Mouse (Mus musculus): ENCODE measurements at regions not wholly inside any gene's neighbourhood (a gene's known extent, or its start where the extent isn't known, plus 50 kb on each side); places are given as distances from the start of the nearest gene placed in this dataset.

DNA sequence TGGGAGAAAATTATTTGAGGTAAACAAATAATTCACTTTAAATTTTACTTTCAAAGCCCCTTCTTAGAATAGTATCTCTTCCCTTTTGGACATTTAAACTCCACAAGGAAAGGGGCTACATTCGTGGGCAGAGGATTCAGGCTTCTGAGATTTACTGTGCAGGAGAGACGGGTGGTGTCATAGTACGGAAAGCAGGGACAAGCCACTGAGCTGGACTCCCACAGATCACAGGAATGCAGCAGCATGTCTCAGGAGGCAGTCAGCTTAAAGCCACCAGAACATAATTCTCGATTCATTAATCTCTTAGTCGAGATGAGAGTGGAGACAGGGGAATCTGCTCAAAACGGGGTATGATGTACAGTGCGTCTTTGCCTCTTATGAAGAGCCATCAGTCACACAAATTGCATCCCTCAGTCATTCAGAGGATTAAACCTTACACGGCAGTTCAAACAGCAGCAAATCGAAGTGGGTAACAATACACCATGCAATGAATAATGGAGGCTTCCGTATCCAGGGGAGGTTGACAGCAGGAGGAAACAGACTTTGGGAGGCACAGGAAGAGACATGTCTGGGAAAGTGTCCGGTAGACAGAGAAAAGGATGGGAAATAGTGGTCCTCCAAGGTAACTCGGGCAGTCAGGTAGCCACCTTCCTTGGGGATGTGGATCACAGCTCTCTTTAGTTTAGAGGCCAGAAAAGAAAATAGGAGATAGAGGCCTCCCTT is 487.8 kb upstream of the Adam5 start:
- Histone ChIP-seq H3K27ac (ENCODE audit: low read depth) (no peak overlapping the region), H3K9me3 (replicated peaks; ENCODE audit: control insufficient read depth, low read length) (no peaks in the 10 kb centered on the region), H3K36me3 (replicated peaks; ENCODE audit: control insufficient read depth, insufficient read depth, low read length) (no peaks in the 10 kb centered on the region), H3K4me1 (ENCODE audit: control insufficient read depth, insufficient read depth) (no peaks in the 10 kb centered on the region), H3K27me3 (ENCODE audit: control insufficient read depth, insufficient read depth, low read length) (no peaks in the 10 kb centered on the region), H3K4me3 (ENCODE audit: low read depth, low read length) (no peak overlapping the region), H3K4me2 (ENCODE audit: low read depth, low read length) (no peak overlapping the region), H3K9ac (replicated peaks; ENCODE audit: low read depth, low read length) (no peak overlapping the region)
- no peak for DNase-seq (ENCODE audit: low spot score)
- no peak for TF ChIP-seq EP300 (IDR thresholded peaks at IDR 0.05; ENCODE audit: low read depth)
- no peak for TF ChIP-seq CTCF (IDR thresholded peaks at IDR 0.05; ENCODE audit: low read depth)
- WGBS, result 46% methylated on average over 12 of the region's 12 CpGs
- no peak for ATAC-seq (ENCODE audit: insufficient read depth, low read depth)

- H3K9me3 ChIP-seq (replicated peaks; ENCODE audit: control insufficient read depth, low read length), result no peaks in the 10 kb centered on the region
- DNase-seq (ENCODE audit: low spot score), result no peak
- no peak for TF ChIP-seq CTCF (IDR thresholded peaks at IDR 0.05; ENCODE audit: low read depth)
- H3K36me3 ChIP-seq (replicated peaks; ENCODE audit: control insufficient read depth, insufficient read depth, low read length), result no peaks in the 10 kb centered on the region
- peaks cover 8% of the 10 kb centered on the region for H3K4me1 ChIP-seq (ENCODE audit: control insufficient read depth, insufficient read depth)
- no peak overlapping the region for H3K4me2 ChIP-seq (ENCODE audit: low read depth, low read length)
- H3K27ac ChIP-seq (ENCODE audit: low read depth), result no peak overlapping the region
- no peak overlapping the region for H3K9ac ChIP-seq (replicated peaks; ENCODE audit: low read depth, low read length)
- WGBS, result 81% methylated on average over 4 of the region's 4 CpGs
- no peak overlapping the region for H3K4me3 ChIP-seq (ENCODE audit: low read depth, low read length)
- H3K27me3 ChIP-seq (ENCODE audit: control insufficient read depth, insufficient read depth, low read length), result no peaks in the 10 kb centered on the region
- no peak for ATAC-seq (ENCODE audit: insufficient read depth, low read depth)
These were observed 483.8 kb upstream of the Adam5 start for GRCm38 (mm10) chr8:25307956-25308355.

GRCm38 (mm10) chr8:25307511-25307910 is 483.3 kb upstream of the Adam5 start:
- no peaks in the 10 kb centered on the region for H3K36me3 ChIP-seq (replicated peaks; ENCODE audit: control insufficient read depth, insufficient read depth, low read length)
- DNase-seq (ENCODE audit: low spot score) (no peak), ATAC-seq (ENCODE audit: insufficient read depth, low read depth) (no peak)
- no peak overlapping the region for H3K4me3 ChIP-seq (ENCODE audit: low read depth, low read length)
- 75% methylated on average over 11 of the region's 11 CpGs for WGBS
- H3K27ac ChIP-seq (ENCODE audit: low read depth), result 0 out of 2 replicates have a peak overlapping the region, but pooled peaks have one; percentile 13
- no peak overlapping the region for H3K9ac ChIP-seq (replicated peaks; ENCODE audit: low read depth, low read length)
- H3K27me3 ChIP-seq (ENCODE audit: control insufficient read depth, insufficient read depth, low read length), result no peaks in the 10 kb centered on the region
- no peak overlapping the region for H3K4me2 ChIP-seq (ENCODE audit: low read depth, low read length)
- no peak for TF ChIP-seq CTCF (IDR thresholded peaks at IDR 0.05; ENCODE audit: low read depth)
- TF ChIP-seq EP300 (IDR thresholded peaks at IDR 0.05; ENCODE audit: low read depth), result no peak
- H3K4me1 ChIP-seq (ENCODE audit: control insufficient read depth, insufficient read depth), result peaks cover 8% of the 10 kb centered on the region
- H3K9me3 ChIP-seq (replicated peaks; ENCODE audit: control insufficient read depth, low read length), result no peaks in the 10 kb centered on the region

- DNase-seq (ENCODE audit: low spot score), result no peak
- H3K27ac ChIP-seq (ENCODE audit: low read depth), result peak overlapping the region; percentile 13; the same call in 1 of the 2 replicates
- H3K36me3 ChIP-seq (replicated peaks; ENCODE audit: control insufficient read depth, insufficient read depth, low read length), result no peaks in the 10 kb centered on the region
- H3K4me3 ChIP-seq (ENCODE audit: low read depth, low read length), result no peak overlapping the region
- TF ChIP-seq EP300 (IDR thresholded peaks at IDR 0.05; ENCODE audit: low read depth) (no peak), CTCF (IDR thresholded peaks at IDR 0.05; ENCODE audit: low read depth) (no peak)
- no peaks in the 10 kb centered on the region for H3K9me3 ChIP-seq (replicated peaks; ENCODE audit: control insufficient read depth, low read length)
- 71% methylated on average over 15 of the region's 15 CpGs for WGBS
- H3K9ac ChIP-seq (replicated peaks; ENCODE audit: low read depth, low read length), result no peak overlapping the region
- H3K27me3 ChIP-seq (ENCODE audit: control insufficient read depth, insufficient read depth, low read length), result no peaks in the 10 kb centered on the region
- H3K4me1 ChIP-seq (ENCODE audit: control insufficient read depth, insufficient read depth), result peaks cover 8% of the 10 kb centered on the region
- no peak overlapping the region for H3K4me2 ChIP-seq (ENCODE audit: low read depth, low read length)
- peak; percentile 36; the same call in 1 of the 2 replicates for ATAC-seq (ENCODE audit: insufficient read depth, low read depth)
These were observed 482.8 kb upstream of the Adam5 start for GRCm38 (mm10) chr8:25306769-25307491.
